Comparison of ENCODE assay signal across 24 mouse cellular contexts in genomic region chr17:63350876-63351509, GRCm38 (mm10).
"Had no signal": no experiment of that assay in that cellular context is flagged by ENCODE, and none has a peak within 500 bp of the region (broad histone marks: within the 10 kb centered on the region; RNA-seq: fewer than 3 reads in every experiment).

No protein-coding gene starts in this region.

- H3K9me3 ChIP-seq: kidney, embryonic 15.5 days; limb, embryonic 10.5 days; limb, embryonic 13.5 days; liver, embryonic 12.5 days; liver, embryonic 15.5 days; lung, embryonic 15.5 days; midbrain, embryonic 10.5 days; neural tube, embryonic 13.5 days; stomach, embryonic 15.5 days had no signal

- H3K4me2 ChIP-seq: kidney, embryonic 15.5 days; limb, embryonic 13.5 days; liver, embryonic 12.5 days; liver, embryonic 15.5 days; lung, embryonic 15.5 days; neural tube, embryonic 13.5 days; stomach, embryonic 15.5 days had no signal

- H3K4me3 ChIP-seq: kidney, embryonic 15.5 days; left cerebral cortex, adult 2 months; limb, embryonic 10.5 days; limb, embryonic 13.5 days; liver, embryonic 12.5 days; liver, embryonic 15.5 days; lung, embryonic 15.5 days; megakaryocyte, embryonic 14.5 days; midbrain, embryonic 10.5 days; myocyte; neural tube, embryonic 13.5 days; stomach, embryonic 15.5 days had no signal

- H3K4me1 ChIP-seq: kidney, embryonic 15.5 days; limb, embryonic 10.5 days; limb, embryonic 13.5 days; liver, embryonic 12.5 days; liver, embryonic 15.5 days; lung, embryonic 15.5 days; megakaryocyte, embryonic 14.5 days; neural tube, embryonic 13.5 days; stomach, embryonic 15.5 days had no signal

- ATAC-seq: liver, embryonic 12.5 days had no signal

- H3K27me3 ChIP-seq: kidney, embryonic 15.5 days; limb, embryonic 13.5 days; liver, embryonic 12.5 days; liver, embryonic 15.5 days; lung, embryonic 15.5 days; megakaryocyte, embryonic 14.5 days; neural tube, embryonic 13.5 days; stomach, embryonic 15.5 days had no signal

- H3K27ac ChIP-seq: kidney, embryonic 15.5 days; left cerebral cortex, adult 2 months; limb, embryonic 10.5 days; limb, embryonic 13.5 days; liver, embryonic 12.5 days; liver, embryonic 15.5 days; lung, embryonic 15.5 days; midbrain, embryonic 10.5 days; neural tube, embryonic 13.5 days; stomach, embryonic 15.5 days had no signal

- H3K9ac ChIP-seq: kidney, embryonic 15.5 days; limb, embryonic 13.5 days; liver, embryonic 12.5 days; liver, embryonic 15.5 days; lung, embryonic 15.5 days; neural tube, embryonic 13.5 days; stomach, embryonic 15.5 days had no signal

- DNase-seq: kidney, adult 8-10 months; kidney, postnatal 10 days; kidney, postnatal 36 days; layer of hippocampus, postnatal 36 days; liver; lung, adult 18-20 months; lung, postnatal 10 days; lung, postnatal 36 days; retina, postnatal 1 day; right cerebral cortex, postnatal 25 days; spleen, adult 18-20 months; thymus, postnatal 25 days had no signal
